Mouse (Mus musculus): ENCODE measurements around the gene Tmem39b.
A peak's percentile ranks its signal among the peaks of the same experiment; 100 is the strongest.
"Not testable (repeated sequence)": the region's sequence is repeated elsewhere in the genome, so short reads cannot be mapped to it uniquely, and the experiment has no call there.

Gene Tmem39b

GRCm38 (mm10) chr4:129696158-129696985 is at the start of gene Tmem39b:
Tmem39b (minus strand) TSS chr4:129696838.
- peak; percentile 95 for DNase-seq

GRCm38 (mm10) chr4:129746106-129746505 is 49.5 kb upstream of the Tmem39b start:
- no peak for DNase-seq

- no peak for DNase-seq
These were observed 46.9 kb upstream of the Tmem39b start for GRCm38 (mm10) chr4:129743494-129743893.

- peak; percentile 16 for DNase-seq
These were observed 46.4 kb upstream of the Tmem39b start for GRCm38 (mm10) chr4:129743010-129743390.

GRCm38 (mm10) chr4:129742232-129743009 is 45.8 kb upstream of the Tmem39b start, which contains the start of gene Khdrbs1:
Khdrbs1 (minus strand) TSS chr4:129742303.
- peak; percentile 99 for DNase-seq

GRCm38 (mm10) chr4:129741974-129742231 is 45.3 kb upstream of the Tmem39b start:
- no peak for DNase-seq

- peak; percentile 51 for DNase-seq
These were observed 44.8 kb upstream of the Tmem39b start for GRCm38 (mm10) chr4:129741251-129741973.

GRCm38 (mm10) chr4:129739111-129739645 is 42.5 kb upstream of the Tmem39b start:
- DNase-seq, result no peak

- DNase-seq, result no peak
These were observed 39.5 kb upstream of the Tmem39b start for GRCm38 (mm10) chr4:129736173-129736572.

GRCm38 (mm10) chr4:129735485-129735884 is 38.8 kb upstream of the Tmem39b start:
- DNase-seq, result not testable (repeated sequence)

GRCm38 (mm10) chr4:129731423-129731822 is 34.8 kb upstream of the Tmem39b start:
- no peak for DNase-seq

GRCm38 (mm10) chr4:129716310-129716709 is 19.7 kb upstream of the Tmem39b start:
- no peak for DNase-seq

- DNase-seq, result peak; percentile 32
These were observed 13.0 kb upstream of the Tmem39b start for GRCm38 (mm10) chr4:129709486-129710129.

- DNase-seq, result no peak
These were observed 10.1 kb upstream of the Tmem39b start for GRCm38 (mm10) chr4:129706750-129707149.

GRCm38 (mm10) chr4:129702454-129702853 is 5.8 kb upstream of the Tmem39b start:
- DNase-seq, result peak; percentile 66

- peak; percentile 91 for DNase-seq
These were observed 5.1 kb upstream of the Tmem39b start for GRCm38 (mm10) chr4:129701503-129702377.

GRCm38 (mm10) chr4:129700661-129701060 is 4.0 kb upstream of the Tmem39b start:
- DNase-seq, result not testable (repeated sequence)

- DNase-seq, result no peak
These were observed 3.6 kb upstream of the Tmem39b start for GRCm38 (mm10) chr4:129700216-129700615.

GRCm38 (mm10) chr4:129697191-129697590 is 553 bp upstream of the Tmem39b start:
- no peak for DNase-seq

- no peak for DNase-seq
These were observed 852 bp downstream of the Tmem39b start for GRCm38 (mm10) chr4:129695815-129696157.

GRCm38 (mm10) chr4:129684531-129684930 is 12.1 kb downstream of the Tmem39b start:
- peak; percentile 46 for DNase-seq
